Mouse (Mus musculus) heart, embryonic 15.5 days (tissue): Measurements from ENCODE around the gene Ciz1. TPM values are rescaled to one million over a fixed set of nuclear protein-coding genes. Genes with fewer than 3 reads are reported as not detected.

Experiments
- ATAC-seq: fragments of 200-750 bp; cut with Nextera tagmentation; replicated peaks from 2 replicates; pipeline ENCODE4 v1.8.0; 2017; ENCODE audit warnings: low read depth, moderate TSS enrichment; ENCODE audit not compliant: insufficient number of reproducible peaks, insufficient read depth, low FRiP score
- H3K27ac ChIP-seq: fragments of 300-500 bp; sonication (generic); 2 replicates; pipeline ENCODE4 v1.5.1; 2015; ENCODE audit warnings: mild to moderate bottlenecking, inconsistent platforms
- H3K27me3 ChIP-seq: fragments of 300-500 bp; sonication (generic); 2 replicates; pipeline ENCODE4 v1.6.1; 2015; ENCODE audit warnings: inconsistent platforms
- H3K36me3 ChIP-seq: fragments of 300-500 bp; sonication (generic); 2 replicates; pipeline ENCODE4 v1.6.1; 2015; ENCODE audit warnings: mild to moderate bottlenecking, inconsistent platforms
- H3K4me1 ChIP-seq: fragments of 300-500 bp; sonication (generic); replicated peaks from 2 replicates; pipeline ENCODE4 v1.6.1; 2015; ENCODE audit warnings: inconsistent platforms
- H3K4me2 ChIP-seq: fragments of 300-500 bp; sonication (generic); 2 replicates; pipeline ENCODE4 v1.6.1; 2015; ENCODE audit warnings: inconsistent platforms, mild to moderate bottlenecking, moderate library complexity
- H3K4me3 ChIP-seq: fragments of 300-500 bp; sonication (generic); 2 replicates; pipeline ENCODE4 v1.5.1; 2015; ENCODE audit warnings: mild to moderate bottlenecking, inconsistent platforms
- H3K9ac ChIP-seq: fragments of 300-500 bp; sonication (generic); 2 replicates; pipeline ENCODE4 v1.6.1; 2015; ENCODE audit warnings: mild to moderate bottlenecking, inconsistent platforms
- H3K9me3 ChIP-seq: fragments of 300-500 bp; sonication (generic); replicated peaks from 2 replicates; pipeline ENCODE4 v1.6.1; 2016; ENCODE audit warnings: inconsistent platforms
- WGBS: fragments of 180-500 bp; shearing (Covaris S2); methylation state at CpG from one replicate; pipeline ENCODE4 v1.1.7; 2015; ENCODE audit warnings: mixed read lengths; 5-methylcytosine and 5-hydroxymethylcytosine counted together
- polyA plus RNA-seq: library from polyadenylated mRNA; unstranded; fragments of >200 nt; fragmentation: Nextera tagmentation; extraction: Ambion mirVana; gene quantifications from 2 replicates; pipeline ENCODE4 v1.2.1, GENCODE M21; 2015

Ciz1 gene
- polyA plus RNA-seq, 1 experiment from 2014 or later, result 30.9 TPM

- Histone ChIP-seq H3K27ac (no peak overlapping the region), H3K9ac (no peak overlapping the region), H3K4me3 (no peak overlapping the region), H3K4me1 (peaks cover 11% of the 10 kb centered on the region), H3K27me3 (peaks cover 7% of the 10 kb centered on the region; the same call in 1 of the 2 replicates), H3K4me2 (peak overlapping the region; percentile 91; the same call in 1 of the 2 replicates), H3K36me3 (peaks cover 17% of the 10 kb centered on the region), H3K9me3 (no peaks in the 10 kb centered on the region)
- WGBS, result 77% methylated on average over 2 of the region's 2 CpGs
- no peak for ATAC-seq
Measured at GRCm38 (mm10) chr2:32382689-32383088, 30.6 kb downstream of the Ciz1 start.

DNA sequence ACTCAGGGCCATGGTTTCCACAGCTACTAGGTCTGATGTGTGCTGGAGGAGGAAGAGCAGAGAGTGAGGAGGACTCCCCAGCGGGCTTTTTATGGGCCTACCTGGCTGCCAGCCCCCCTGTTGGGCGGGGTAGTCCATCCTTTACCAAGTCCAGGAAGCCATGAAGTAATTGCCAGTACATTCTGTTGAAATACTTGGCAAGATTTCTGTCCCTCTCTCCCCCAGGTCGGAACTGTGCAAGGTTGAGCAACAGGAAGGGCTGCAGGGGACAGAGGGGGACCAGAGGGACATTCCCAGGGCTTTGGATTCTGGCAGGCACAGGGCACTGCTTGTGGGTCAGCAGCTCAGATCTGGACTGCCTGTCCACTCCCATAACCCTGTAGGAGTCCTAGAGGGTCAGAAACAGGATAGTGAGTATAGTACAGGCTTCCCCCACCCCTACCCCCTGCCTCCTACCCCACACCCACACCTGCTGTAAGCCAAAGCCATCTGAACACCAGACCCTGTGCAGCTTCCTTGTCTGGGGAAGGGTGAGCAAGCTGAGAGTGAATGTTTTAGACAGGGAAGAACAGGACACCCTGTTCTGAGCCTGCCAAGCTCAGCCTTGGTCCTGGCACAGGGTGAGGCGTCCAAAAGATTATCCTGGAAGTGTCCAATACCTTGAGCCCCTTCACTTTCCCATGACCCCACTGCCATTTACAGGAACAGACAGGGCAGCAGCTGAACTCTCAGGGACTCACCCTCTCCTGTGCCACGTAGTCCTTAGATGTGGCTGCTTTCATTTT is 35.8 kb downstream of the Ciz1 start, which contains the start of gene Lcn2:
Gene Lcn2, minus strand, starts transcription at position 547 of the 785 bp plus-strand sequence.
- peaks cover 7% of the 10 kb centered on the region; the same call in 1 of the 2 replicates for H3K27me3 ChIP-seq
- ATAC-seq, result no peak
- H3K9ac ChIP-seq, result no peak within 1 kb of the TSS
- H3K4me2 ChIP-seq, result no peak within 1 kb of the TSS
- H3K4me3 ChIP-seq, result no peak within 1 kb of the TSS
- no peaks in the 10 kb centered on the region for H3K36me3 ChIP-seq
- H3K4me1 ChIP-seq, result peaks cover 8% of the 10 kb centered on the region
- H3K9me3 ChIP-seq, result no peaks in the 10 kb centered on the region
- H3K27ac ChIP-seq, result no peak within 1 kb of the TSS
- 56% methylated on average over 5 of the region's 5 CpGs for WGBS

GRCm38 (mm10) chr2:32389157-32389556 is 37.0 kb downstream of the Ciz1 start:
- no peaks in the 10 kb centered on the region for H3K36me3 ChIP-seq
- no peak for ATAC-seq

DNA sequence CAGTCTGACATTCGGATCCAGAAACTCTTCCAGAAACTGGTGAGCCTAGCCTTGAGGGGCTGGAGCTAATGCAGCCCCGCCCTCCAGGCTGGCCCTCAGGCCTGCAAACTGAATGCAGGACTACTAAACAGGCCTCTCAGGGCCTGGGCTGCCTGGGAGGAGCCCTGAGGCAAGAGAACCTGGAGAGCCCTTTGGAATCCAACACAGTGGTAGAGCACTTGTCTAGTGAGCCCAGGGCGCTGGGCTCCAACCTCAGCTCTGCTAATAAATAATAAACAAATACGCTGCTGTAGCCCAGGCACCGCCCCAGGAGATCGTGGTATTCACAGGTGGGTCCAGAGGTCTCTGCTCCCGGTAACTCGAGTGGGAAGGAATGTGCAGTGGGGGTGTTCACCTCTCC is 38.7 kb downstream of the Ciz1 start:
- peaks cover 14% of the 10 kb centered on the region for H3K4me1 ChIP-seq
- no peak overlapping the region for H3K4me3 ChIP-seq
- H3K4me2 ChIP-seq, result no peak overlapping the region
- H3K9me3 ChIP-seq, result no peaks in the 10 kb centered on the region
- no peaks in the 10 kb centered on the region for H3K27me3 ChIP-seq
- ATAC-seq, result no peak
- no peaks in the 10 kb centered on the region for H3K36me3 ChIP-seq
- no peak overlapping the region for H3K9ac ChIP-seq
- H3K27ac ChIP-seq, result no peak overlapping the region
- 75% methylated on average over 8 of the region's 8 CpGs for WGBS

More at GRCm38 (mm10) chr2:32389157-32389556, 37.0 kb downstream of the Ciz1 start:
- Histone ChIP-seq H3K27me3 (0 out of 2 replicates have a peak, but pooled peaks cover 4% of the 10 kb centered on the region), H3K9ac (no peak overlapping the region), H3K4me3 (no peak overlapping the region), H3K27ac (no peak overlapping the region), H3K4me2 (no peak overlapping the region), H3K9me3 (no peaks in the 10 kb centered on the region), H3K4me1 (peaks cover 8% of the 10 kb centered on the region)
- WGBS, result 60% methylated on average over 2 of the region's 2 CpGs

DNA sequence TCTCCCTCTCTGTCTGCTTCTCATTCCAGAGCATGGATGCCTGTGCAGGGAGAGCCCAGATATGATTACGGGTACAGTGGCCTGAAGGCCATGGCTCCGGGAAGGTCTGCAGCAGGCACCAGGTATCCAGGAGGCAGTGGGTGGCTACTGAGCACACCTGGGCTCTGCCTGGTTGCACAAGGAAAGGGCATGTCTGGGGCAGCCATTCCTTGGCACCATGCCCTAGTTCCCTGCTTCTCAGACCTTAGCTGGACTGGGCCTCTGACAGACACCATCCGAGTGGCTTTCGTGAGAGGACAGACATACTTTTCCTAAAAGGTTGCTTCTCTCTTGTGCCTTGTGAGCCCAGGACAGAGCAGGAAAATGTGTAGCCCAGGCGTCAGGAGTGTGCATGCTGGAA is 39.9 kb downstream of the Ciz1 start:
- peaks cover 20% of the 10 kb centered on the region for H3K4me1 ChIP-seq
- no peak overlapping the region for H3K4me2 ChIP-seq
- H3K9ac ChIP-seq, result no peak overlapping the region
- ATAC-seq, result no peak
- H3K27me3 ChIP-seq, result no peaks in the 10 kb centered on the region
- H3K36me3 ChIP-seq, result no peaks in the 10 kb centered on the region
- WGBS, result 54% methylated on average over 5 of the region's 5 CpGs
- no peaks in the 10 kb centered on the region for H3K9me3 ChIP-seq
- no peak overlapping the region for H3K4me3 ChIP-seq
- H3K27ac ChIP-seq, result no peak overlapping the region

DNA sequence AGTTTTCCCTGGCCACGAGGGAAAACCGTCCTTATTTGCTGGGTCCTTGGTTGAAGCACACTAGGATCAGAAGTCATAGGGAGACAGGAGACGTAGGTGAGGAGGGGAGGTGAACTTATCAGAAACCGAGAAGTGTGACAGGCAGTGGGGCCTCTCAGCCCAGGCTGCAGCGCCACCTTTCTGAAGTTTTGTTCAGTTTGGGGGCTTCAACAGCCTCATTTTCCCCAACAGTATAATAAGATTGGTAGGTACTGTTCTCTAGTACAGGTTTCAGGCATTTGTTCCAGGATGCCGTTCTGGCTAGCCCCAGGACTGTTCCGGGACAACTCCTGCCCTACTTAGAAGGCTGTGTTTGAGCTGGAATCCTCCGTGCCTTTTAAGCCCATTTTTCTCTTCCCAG is 42.8 kb downstream of the Ciz1 start:
- H3K36me3 ChIP-seq, result peaks cover 5% of the 10 kb centered on the region; the same call in 1 of the 2 replicates
- peak overlapping the region; percentile 92 for H3K9ac ChIP-seq
- peaks cover 29% of the 10 kb centered on the region for H3K4me1 ChIP-seq
- no peaks in the 10 kb centered on the region for H3K9me3 ChIP-seq
- H3K27ac ChIP-seq, result peak overlapping the region; percentile 94
- WGBS, result 3% methylated on average over 8 of the region's 8 CpGs
- peak overlapping the region; percentile 79 for H3K4me3 ChIP-seq
- peak overlapping the region; percentile 96 for H3K4me2 ChIP-seq
- no peaks in the 10 kb centered on the region for H3K27me3 ChIP-seq
- no peak for ATAC-seq

DNA sequence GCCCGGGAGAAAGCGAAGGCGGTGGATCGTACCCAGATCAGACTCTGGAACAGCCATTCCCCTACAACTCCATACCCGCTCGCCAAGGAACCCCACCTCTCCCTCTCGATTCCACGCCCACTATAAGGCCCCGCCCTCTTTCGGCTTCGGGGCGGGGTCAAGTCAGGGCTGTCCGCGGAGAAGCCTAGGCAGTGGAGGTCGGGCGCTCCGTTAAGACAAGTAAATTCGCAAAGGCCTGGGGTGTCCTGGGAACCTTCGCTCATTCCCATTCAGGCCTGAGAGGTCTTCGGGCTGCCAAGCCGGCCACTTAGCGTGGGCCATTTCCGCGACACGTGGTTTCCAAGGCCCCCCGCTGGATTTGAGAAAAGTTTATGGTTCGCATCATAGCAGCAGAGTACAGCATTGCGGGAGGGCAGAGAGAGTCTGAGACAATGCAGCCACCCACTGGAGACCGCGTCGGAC is 43.4 kb downstream of the Ciz1 start, which contains the start of gene Ptges2:
Gene Ptges2, plus strand, starts transcription at position 413 of the 462 bp plus-strand sequence.
- H3K27ac ChIP-seq, result peak within 1 kb of the TSS; percentile 94

DNA sequence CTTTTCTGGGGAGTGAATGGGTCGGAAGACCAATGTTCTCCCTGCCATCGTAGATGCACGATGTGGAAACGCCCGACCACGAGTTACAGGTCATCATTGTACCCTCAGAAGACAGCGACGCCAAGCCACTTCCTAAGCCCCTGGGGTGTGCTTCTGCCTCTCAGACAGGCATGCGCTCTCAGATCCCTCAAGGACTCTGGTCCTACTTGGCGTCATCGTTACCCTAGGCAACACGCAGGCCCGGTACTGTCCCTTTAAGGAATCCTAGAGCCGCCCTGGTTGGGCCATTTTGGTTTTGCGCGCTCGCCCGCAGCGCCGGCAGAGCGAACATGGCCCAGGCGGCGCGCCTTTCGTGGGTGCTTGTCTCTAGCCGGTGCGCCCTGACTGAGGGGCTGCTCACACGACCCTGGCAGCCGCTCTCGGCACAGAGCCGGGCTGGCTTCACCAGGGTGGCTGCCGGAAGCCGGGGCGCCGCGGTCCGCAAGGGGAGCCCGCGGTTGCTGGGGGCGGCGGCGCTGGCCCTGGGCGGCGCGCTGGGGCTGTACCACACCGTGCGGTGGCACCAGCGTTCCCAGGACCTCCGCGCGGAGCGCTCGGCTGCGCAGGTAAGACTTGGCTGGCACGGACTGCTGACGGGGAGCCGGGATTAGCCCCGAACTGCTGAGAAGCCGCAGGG is 44.0 kb downstream of the Ciz1 start:
- WGBS, result under 1% methylated on average over 59 of the region's 59 CpGs
- H3K4me2 ChIP-seq, result peak overlapping the region; percentile 96
- peak overlapping the region; percentile 92 for H3K9ac ChIP-seq
- ATAC-seq, result peak; percentile 93
- no peaks in the 10 kb centered on the region for H3K27me3 ChIP-seq
- H3K9me3 ChIP-seq, result no peaks in the 10 kb centered on the region
- H3K36me3 ChIP-seq, result peaks cover 16% of the 10 kb centered on the region; the same call in 1 of the 2 replicates
- peaks cover 29% of the 10 kb centered on the region for H3K4me1 ChIP-seq
- peak overlapping the region; percentile 79 for H3K4me3 ChIP-seq
- peak overlapping the region; percentile 94 for H3K27ac ChIP-seq

More for the DNA sequence above, 43.4 kb downstream of the Ciz1 start, which contains the start of gene Ptges2:
- Histone ChIP-seq H3K4me1 (peaks cover 29% of the 10 kb centered on the region), H3K4me3 (peak within 1 kb of the TSS; percentile 79), H3K9me3 (no peaks in the 10 kb centered on the region), H3K36me3 (peaks cover 10% of the 10 kb centered on the region; the same call in 1 of the 2 replicates), H3K27me3 (no peaks in the 10 kb centered on the region), H3K4me2 (peak within 1 kb of the TSS; percentile 96), H3K9ac (peak within 1 kb of the TSS; percentile 92)
- peak; percentile 89 for ATAC-seq
- WGBS, result under 1% methylated on average over 31 of the region's 31 CpGs

- Histone ChIP-seq H3K27ac (peak overlapping the region; percentile 94), H3K9ac (peak overlapping the region; percentile 92), H3K4me1 (peaks cover 29% of the 10 kb centered on the region), H3K36me3 (peaks cover 21% of the 10 kb centered on the region; the same call in 1 of the 2 replicates), H3K4me2 (peak overlapping the region; percentile 96), H3K4me3 (peak overlapping the region; percentile 79), H3K27me3 (no peaks in the 10 kb centered on the region), H3K9me3 (no peaks in the 10 kb centered on the region)
- 0% methylated on average over 15 of the region's 15 CpGs for WGBS
- no peak for ATAC-seq
Measured at GRCm38 (mm10) chr2:32396695-32397094, 44.6 kb downstream of the Ciz1 start.

GRCm38 (mm10) chr2:32404663-32405062 is 52.5 kb downstream of the Ciz1 start:
- H3K36me3 ChIP-seq, result peaks cover 24% of the 10 kb centered on the region; the same call in 1 of the 2 replicates
- peak; percentile 31; the same call in 1 of the 2 replicates for ATAC-seq
- no peaks in the 10 kb centered on the region for H3K4me1 ChIP-seq
- no peaks in the 10 kb centered on the region for H3K9me3 ChIP-seq
- no peak overlapping the region for H3K4me2 ChIP-seq
- H3K27ac ChIP-seq, result no peak overlapping the region
- H3K9ac ChIP-seq, result no peak overlapping the region
- no peak overlapping the region for H3K4me3 ChIP-seq
- H3K27me3 ChIP-seq, result no peaks in the 10 kb centered on the region
- WGBS, result 19% methylated on average over 2 of the region's 2 CpGs
